Mouse (Mus musculus) CD4-positive helper T cell, adult 2 months (primary cell): Measurements from ENCODE around the gene Arsb.

Experiments
- DNase-seq: peaks from one replicate; pipeline ENCODE4 v3.0.0-alpha.2; 2012; ENCODE audit warnings: low read depth, missing footprints, low spot score

Arsb gene

DNA sequence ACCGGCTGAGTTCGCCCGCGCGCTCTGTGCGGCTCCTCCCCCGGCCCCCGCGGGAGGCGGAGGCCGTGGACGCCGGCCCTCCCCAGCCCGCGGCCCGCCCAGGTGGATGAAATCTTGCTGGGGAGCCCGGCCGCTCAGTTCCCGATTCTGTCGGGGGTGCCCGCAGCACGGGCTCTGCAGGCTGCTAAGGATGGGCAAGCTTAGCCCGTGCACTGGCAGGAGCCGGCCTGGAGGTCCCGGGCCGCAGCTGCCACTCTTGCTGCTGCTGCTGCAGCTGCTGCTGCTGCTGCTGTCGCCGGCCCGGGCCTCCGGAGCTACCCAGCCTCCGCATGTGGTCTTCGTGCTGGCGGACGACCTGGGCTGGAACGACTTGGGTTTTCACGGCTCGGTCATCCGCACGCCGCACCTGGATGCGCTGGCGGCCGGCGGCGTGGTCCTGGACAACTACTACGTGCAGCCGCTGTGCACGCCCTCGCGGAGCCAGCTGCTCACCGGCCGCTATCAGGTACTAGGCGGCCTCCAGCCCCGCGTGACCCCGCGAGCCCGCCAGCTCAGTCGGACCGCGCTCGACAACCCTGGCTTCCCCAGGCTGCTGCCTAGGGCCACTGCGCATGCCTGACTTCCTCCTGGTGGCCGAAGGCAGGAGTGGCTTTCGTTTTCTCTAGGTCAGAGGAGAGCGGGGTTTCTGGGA lies at the start of gene Arsb:
Arsb (plus strand) TSS at position 43 of the 691 bp plus-strand sequence.
- DNase-seq: peak; percentile 81

DNA sequence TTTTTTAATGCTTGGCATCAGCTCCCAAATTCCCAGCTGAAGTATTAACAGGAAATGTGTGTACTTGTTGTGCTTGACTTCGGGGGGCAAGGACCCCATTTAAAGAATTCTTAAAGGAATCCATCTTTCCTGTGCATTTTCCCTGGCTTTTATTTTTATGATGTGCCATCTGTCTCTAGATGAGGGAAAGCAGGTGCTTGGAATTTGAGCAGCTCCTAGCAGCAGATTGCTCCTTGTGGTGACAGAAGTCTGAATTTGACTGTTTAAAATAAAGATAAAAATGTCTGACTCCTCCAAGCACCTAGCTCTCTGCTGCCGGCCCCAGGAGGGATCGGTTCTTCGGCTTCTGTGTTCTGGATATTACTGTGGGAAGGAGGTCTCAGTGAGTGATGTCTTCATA lies 49.5 kb upstream of the Arsb start:
- no peak for DNase-seq

DNA sequence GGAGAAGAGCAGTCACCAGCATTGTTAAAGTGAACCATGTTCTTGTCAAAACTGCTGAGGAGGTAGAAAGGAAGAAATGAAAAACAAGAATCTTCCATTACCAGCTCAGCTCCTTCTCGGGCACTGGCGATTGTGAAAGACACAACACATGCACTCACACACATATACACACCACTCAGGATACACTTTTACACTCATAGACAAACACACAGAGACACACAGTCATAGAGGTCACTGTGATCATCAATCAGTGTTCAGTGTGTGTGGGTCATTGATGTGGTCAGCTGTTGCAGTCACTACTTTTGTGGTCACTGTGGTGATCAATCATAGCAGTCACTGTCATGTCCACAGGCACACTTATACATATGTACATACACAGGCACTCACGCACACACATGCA lies 48.0 kb upstream of the Arsb start:
- DNase-seq: no peak

DNA sequence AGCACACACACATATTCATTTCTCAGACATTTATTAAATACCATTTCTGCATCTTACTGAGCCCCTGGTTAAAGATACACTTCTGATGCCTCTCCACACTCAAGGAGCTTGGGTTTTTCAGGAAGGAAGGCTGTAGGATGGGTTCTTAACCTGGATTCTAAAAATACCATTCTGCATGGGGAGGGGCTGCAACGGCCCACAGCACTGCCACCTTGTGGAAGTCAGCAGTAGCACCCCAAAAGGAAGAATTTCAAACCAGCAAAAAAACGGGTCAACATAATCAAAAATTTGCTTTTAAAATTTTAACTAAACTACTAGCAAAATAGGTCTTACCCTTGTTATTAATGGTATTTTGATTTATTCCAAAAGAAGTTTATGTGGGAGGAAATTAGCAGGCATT lies 47.2 kb upstream of the Arsb start:
- peak; percentile 20 for DNase-seq

DNA sequence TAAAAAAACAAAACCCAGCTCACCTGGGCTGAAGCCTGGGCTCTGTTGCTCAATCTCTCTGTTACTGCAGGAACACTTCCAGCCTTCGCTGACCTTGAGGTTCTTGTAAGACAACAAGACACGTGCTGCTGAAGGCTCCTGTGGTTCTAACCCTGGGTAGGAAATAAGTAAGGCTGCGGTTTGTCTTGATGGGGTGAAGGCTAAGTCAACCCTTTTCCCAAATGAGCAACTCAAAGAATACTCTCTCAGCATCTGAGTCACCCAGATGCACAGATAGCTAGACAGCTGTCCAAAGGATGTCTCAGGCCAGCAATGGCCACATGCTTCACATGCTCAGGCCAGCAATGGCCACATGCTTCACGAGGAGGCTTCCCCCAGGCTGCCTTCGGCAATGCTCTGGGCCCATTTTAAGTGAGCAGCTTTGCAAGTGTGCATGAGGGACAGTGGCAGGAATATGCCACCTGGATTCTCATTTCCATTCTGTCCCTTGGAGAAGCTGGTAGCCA lies 36.2 kb upstream of the Arsb start:
- no peak for DNase-seq

DNA sequence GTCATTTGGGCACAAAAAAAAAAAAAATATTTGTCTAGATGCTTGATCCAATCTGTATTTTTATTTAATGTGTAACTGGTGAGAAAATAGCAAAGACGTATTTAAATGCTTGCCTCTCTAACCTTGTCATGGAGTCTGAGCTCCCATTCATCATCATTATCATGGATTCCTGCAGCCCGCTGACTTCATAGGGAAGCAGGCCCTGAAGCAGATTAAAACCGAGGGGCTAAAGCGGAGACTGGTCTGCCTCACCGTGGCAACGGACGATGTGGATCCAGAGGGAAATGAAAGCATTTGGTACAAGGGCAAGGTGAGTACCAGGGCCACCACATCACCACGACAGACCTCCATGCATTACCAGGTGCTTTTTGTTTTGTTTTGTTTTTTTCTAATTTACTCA lies 27.3 kb upstream of the Arsb start:
- DNase-seq: no peak

DNA sequence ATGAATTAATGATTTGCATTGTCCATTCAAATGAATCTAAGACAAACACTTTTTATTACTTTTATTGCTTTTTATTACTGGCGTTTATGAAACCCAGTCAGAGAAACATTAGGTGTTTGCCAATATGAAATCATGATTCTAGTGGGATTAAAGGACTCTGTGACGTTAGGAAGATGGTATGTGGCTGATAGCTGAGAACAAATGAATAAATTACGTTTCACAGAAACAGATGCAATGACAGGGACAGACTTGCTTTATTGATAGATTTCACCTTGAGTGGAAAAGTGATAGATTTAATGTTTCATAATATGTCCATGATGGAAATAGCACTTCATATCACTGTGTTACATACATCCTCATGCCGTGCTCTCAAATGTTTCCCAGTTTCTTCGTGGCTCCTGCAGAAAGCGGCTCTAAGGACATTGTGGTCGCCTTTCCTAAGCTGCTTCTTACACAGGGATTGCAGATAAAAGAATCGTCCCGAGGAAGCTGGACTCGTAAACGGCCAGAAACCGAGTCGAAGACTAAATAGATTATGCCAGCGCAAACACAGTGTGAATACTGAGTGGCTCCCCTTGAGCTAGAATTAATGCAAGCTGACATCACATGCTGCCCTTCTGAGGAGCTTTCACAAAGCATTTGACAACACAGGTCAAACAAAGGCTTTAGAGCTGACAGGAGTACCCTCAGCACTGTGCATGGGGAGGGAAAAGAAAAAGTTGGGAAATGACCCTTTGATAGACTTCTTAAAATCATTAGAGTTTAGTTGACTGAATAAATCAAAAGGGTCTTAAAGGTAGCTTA lies 18.6 kb upstream of the Arsb start:
- DNase-seq: no peak

DNA sequence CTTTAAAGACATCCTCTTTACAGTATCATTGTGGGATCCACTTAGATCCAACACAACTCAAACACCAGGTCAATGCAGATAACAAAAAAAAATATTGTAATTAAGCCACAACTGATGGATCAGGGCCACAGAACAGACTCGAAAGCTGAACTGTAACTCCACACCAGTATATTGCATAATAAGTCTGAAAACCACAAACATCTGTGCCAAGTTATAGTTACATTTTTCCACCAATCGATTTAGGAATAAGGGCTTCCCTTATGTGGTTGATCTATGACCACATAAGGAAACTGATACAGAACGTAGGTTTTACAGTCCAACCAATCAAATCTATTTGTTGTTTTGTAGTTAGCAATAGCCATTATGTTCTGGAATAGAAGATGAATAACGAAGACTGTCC lies 16.3 kb upstream of the Arsb start:
- DNase-seq: no peak

DNA sequence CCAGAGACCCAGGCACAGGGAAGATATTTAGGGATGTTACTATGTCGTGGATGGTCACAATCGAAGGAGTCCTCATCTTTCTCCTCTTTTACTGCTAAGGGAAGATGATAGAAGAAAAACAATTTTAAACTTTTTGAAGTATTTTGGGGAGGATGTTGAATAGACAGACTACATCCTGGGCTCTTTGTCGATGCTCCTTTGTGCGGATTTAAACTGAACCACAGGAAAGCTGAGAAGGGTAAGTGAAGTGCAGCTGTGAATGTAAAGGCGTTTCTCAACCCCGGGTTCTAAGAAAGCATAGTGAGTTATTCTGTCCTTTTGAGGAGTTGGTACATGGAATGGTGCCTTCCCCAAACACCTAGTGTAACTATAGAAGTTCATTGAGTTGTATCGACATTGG lies 14.8 kb upstream of the Arsb start:
- DNase-seq: peak; percentile 32

DNA sequence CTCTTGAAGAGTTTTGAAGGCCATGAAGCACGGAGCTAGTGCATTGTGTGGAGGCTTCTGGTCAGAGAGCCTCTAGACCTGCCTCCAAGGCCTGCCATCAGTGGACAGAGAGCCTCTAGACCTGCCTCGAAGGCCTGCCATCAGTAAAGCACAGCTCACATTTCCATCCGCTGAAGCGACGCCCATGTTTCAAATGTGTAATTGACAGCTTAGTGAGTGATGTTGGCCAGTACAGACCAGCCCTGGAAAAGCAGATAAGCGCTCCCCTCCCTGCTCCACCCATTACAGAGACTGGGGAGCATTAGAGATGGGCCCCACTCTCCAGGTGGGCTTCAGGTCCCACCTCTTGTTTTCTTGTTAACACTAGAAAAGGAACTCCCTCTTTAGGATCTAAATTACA lies 13.9 kb upstream of the Arsb start:
- DNase-seq: no peak

DNA sequence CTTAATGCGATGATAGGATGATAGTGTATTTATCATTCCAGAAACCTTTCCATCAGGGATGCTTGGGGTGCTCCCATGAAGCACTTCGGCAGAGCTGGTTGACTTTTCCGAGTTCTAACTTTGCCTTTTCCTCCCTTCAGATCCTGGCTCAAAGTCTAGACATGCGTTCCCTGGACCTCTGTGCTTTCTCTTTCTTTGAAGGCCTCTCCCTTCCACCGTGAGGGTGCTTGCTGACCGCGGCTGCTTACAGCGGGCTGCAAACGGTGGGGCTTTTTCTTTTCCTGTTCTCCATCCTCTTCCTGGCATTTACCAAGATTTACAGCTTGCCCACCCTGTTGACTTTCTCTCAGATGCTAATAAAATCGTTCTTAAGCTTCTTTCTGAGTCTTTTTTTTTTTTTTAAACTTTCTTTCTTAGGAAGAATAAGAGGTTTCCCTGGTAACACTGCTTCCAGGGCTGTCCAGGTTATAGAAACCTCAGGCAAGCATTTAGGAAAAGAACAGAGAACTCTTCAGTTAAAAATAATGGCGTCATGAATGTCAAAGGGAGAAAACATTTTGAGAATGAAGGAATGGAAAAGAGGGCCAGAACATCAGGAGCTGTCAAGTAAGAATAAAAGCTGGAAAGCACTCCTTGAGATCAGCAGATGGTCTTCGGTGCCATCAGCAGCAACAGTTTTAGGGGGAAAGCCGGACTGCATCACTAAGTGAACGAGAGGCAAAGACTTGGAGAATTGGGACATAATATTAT lies 13.1 kb upstream of the Arsb start:
- no peak for DNase-seq

DNA sequence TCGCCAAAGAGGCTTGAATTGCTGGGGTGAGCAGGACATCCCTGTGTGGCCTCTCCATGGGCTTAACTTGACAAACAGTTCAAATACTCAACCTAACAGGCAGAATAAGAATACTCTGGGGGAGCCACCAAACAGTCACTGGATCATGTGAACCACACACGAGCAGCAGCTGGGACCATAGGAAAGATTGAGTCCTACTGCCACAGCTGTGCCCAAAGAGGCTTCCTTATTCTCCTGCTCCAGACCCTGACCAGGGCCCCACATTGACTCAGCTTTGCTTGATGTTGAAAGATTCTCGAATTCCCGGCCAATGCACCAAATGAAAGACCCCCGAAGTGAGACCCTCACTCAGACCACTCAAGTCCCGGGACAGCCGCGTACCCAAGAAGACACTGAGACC lies 9.6 kb upstream of the Arsb start:
- no peak for DNase-seq

DNA sequence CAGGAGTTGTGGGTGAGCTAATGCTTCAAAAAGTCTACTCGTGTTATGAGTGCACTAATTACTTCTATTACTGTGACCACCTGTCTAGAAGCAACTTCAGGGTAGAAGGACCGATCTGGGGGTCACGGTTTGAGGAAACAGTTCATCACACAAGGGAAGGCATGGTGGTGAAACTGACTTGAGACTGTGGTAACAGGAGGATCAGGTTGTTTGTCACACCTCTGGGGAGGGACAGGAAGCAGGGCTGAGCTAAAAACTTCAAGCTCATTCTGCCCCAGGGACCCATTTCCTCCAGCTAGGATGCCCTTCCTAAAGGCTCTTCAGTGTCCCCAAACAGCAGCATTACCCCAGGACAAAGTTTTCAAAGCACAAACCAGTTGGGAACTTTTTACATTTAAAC lies 8.6 kb upstream of the Arsb start:
- DNase-seq: peak; percentile 45

DNA sequence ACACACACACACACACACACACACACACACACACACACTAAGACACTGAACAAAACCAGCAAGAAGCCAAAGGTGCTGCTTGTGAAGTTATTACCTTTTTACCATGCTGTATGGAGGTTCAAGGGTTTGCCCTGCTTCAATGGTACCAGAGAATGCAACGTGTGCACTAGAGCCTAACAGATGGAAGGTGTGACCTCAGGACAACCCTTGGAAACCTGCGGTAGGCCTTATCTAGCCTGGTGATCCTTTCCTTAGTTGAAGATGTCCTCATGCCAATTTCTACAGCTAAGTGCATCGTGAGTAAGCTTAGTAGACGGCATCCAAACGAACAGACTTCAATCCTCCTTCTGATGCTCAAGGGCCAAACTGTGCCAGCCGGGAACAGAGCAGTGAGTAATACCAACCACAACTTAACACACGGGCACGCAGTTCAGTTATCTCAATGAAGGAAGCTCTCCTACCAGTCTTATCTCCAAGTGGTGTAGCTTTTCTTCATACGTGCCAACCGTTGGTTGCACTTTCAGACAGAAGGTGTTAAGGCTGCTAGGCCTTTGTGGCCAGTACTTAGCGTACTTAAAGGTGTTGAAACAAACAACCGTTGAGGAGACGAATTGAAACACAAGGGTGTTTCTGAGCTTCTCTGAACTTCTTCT lies 7.0 kb upstream of the Arsb start:
- DNase-seq: peak; percentile 54

DNA sequence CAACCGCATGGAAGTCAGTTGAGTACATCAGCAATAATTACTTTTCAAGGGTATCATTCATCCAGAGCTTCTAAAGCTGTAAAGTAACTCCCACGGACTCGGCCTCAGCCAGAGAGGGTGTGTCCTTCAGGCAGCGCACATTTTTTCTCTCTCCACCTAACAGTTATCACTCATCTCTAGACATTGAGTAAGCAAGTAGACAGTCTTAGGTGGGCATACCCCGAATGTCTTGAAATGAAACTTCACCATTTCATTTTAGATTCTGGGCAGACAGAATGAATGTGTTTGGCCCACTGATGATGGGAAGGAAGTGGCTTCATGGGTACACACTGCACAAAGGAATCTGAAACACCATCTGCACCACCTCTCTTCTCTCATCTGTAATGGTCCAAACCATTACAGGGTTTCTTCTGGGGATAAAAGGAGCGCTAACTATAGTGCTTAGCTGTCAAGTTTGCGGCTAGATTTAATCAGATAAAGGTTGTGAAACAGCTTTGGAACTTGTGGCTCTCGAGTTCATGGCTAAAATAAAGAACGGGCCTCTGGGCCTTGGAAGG lies 321 bp upstream of the Arsb start:
- DNase-seq: peak; percentile 77

DNA sequence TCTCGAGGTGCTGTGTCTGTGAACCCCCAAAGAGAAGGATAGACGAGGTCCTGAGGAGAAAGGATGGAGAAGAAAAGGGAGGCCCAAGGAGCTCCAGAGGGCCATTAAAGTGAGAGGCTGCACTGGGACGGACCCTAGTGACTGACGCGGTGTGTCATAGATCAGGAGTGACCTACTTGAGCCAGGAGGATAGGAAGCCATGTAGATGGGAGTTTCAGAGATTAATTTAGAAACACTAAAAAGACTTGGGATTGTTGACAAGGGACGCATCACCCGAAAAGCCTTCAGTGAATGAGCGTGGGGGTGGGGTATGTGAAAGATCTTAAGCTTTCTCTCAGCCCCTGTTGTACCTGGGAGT lies 828 bp downstream of the Arsb start:
- DNase-seq: no peak

DNA sequence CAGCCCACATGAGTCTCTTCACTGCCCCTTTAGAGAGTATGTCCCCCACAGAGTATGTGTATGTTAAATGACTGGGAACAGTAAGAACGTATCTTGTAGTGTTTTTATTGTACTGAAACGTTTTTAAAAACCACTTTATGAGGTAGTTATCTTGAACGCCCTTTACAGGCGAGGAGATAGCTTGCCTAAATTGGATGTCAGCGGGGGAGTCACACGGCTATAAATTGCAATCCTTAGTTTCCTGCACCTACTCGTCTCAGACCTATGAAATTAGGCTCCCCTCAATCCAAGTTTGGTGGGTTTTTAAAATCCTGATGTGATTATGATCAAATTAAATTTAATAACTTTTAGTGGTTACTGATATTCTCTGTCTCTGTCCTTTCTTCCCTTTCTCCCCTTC lies 1.4 kb downstream of the Arsb start:
- DNase-seq: no peak

DNA sequence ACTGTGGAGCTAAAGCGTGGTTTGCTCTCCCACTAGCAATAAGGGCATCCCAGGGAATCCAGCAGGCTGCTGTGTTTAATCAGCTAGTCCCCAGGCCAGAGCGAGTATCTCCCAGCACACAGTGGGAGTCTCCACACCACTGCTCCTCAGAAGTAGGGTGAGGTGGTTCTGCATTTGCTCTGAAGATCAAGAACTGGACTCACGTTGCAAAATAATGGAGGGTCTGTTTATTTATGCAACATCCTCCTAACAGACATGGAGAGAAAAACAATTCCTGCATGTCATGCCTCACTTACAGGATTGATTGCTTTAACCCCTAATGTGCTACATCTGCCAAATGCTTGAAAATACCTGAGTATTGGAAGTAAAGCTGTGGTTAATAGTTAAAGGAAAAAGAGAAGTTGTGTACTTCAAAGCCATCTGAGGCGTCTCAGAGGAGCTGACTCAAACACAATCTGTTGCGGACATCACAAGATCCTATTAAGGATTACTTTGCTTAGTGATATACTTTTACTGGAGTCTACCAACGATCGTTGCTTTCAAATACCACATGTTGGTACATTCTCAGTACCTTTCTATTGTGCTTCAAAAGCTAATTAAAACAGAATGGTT lies 2.4 kb downstream of the Arsb start:
- DNase-seq: no peak

DNA sequence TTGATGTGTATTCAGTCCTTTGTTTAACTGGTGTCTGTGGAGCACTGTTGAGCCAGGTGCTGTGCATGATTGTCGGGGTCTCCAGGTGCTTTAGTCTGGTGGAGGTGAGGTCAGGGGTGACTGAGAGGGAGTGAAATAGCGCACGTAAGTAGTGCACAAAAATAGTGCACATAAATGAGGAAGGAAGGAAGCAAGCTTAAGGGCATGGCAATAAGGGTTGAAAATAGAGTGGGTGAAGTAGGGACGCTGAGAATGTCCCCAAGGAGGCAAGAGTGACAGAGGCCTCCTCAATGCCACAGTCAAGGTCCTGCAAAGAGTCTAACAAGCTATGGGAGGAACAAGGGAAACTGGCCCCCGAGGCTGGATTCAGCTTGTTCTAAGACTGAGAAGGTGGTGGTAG lies 11.4 kb downstream of the Arsb start:
- DNase-seq: no peak

DNA sequence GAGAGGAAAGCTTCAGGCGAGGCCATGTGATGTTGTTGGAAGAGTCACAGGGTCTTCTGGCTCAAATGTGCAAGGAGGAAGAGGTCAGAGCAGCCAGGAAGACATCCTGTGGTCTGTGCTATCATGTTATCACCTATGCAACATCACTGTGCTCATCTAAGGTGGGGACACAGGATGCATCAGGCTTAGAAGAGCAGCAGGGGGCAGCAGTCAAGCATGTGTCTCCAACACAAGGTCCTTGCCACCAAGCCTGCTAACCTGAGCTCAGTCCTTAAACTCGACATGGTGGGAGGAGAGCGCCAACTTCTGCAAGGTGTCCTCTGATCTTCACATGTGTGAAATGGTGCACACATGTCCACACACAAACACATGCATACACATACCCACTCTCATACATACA lies 13.9 kb downstream of the Arsb start:
- DNase-seq: peak; percentile 43

DNA sequence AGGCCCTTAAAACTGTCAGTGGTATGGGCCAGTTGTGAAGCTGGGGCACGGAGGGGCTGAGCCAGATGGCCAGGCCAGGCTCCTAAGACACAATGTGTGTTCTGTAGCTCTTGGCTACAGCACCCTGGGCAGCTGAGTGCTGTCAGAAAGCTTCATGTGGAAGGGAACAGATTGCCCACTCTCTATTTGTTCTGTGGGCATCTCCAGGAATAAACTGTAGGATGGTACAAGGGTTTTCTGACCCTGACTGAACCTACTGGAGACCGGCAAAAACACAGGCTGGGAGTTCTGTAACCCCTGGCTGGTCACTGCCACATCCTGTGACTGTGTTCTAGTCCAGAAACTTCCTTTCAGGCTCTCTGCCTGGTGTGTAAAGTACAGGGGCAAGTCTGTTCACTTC lies 14.6 kb downstream of the Arsb start:
- DNase-seq: no peak
